Mouse (Mus musculus) stomach, postnatal 0 days (tissue): ENCODE results near the gene Galntl6. TPM values are rescaled to one million over a fixed set of nuclear protein-coding genes. Genes with fewer than 3 reads are reported as not detected.

Source experiments
- ATAC-seq: fragments of 200-750 bp; cut with Nextera tagmentation; 2 replicates; pipeline ENCODE4 v1.8.0; 2017; ENCODE audit not compliant: low FRiP score, low TSS enrichment
- DNase-seq: peaks from one replicate; pipeline ENCODE4 v3.0.0-alpha.2; 2016; ENCODE audit warnings: low spot score
- H3K27ac ChIP-seq: fragments of 300-500 bp; sonication (generic); replicated peaks from 2 replicates; pipeline ENCODE4 v1.5.1; 2014; ENCODE audit warnings: mild to moderate bottlenecking, control low read depth
- H3K27me3 ChIP-seq: fragments of 300-500 bp; sonication (generic); 2 replicates; pipeline ENCODE4 v1.6.1; 2014; ENCODE audit warnings: low read length; ENCODE audit not compliant: control insufficient read depth, insufficient read depth
- H3K36me3 ChIP-seq: fragments of 300-500 bp; sonication (generic); 2 replicates; pipeline ENCODE4 v1.6.1; 2014; ENCODE audit warnings: low read length, mixed read lengths; ENCODE audit not compliant: control insufficient read depth, insufficient read depth
- H3K4me1 ChIP-seq: fragments of 300-500 bp; sonication (generic); replicated peaks from 2 replicates; pipeline ENCODE4 v1.6.1; 2014; ENCODE audit warnings: antibody characterized with exemption; ENCODE audit not compliant: control insufficient read depth, insufficient read depth
- H3K4me2 ChIP-seq: fragments of 300-500 bp; sonication (generic); replicated peaks from 2 replicates; pipeline ENCODE4 v1.6.1; 2014; ENCODE audit warnings: low read depth, mild to moderate bottlenecking, control low read depth, moderate library complexity
- H3K4me3 ChIP-seq: fragments of 300-500 bp; sonication (generic); 2 replicates; pipeline ENCODE4 v1.5.1; 2014; ENCODE audit warnings: low read depth, low read length, control low read depth
- H3K9ac ChIP-seq: fragments of 300-500 bp; sonication (generic); 2 replicates; pipeline ENCODE4 v1.6.1; 2014; ENCODE audit warnings: mild to moderate bottlenecking, low read length, control low read depth, mixed read lengths
- H3K9me3 ChIP-seq: fragments of 300-500 bp; sonication (generic); 2 replicates; pipeline ENCODE4 v1.6.1; 2016; ENCODE audit warnings: low read length; ENCODE audit not compliant: control insufficient read depth
- CTCF ChIP-seq: IDR thresholded peaks from 2 replicates; pipeline ENCODE4 v1.5.1; 2016; ENCODE audit warnings: antibody characterized with exemption, low read depth, mild to moderate bottlenecking, moderate library complexity
- EP300 ChIP-seq: optimal IDR thresholded peaks from 2 replicates; pipeline ENCODE3; 2016; ENCODE audit warnings: antibody characterized with exemption
- WGBS: fragments of 180-500 bp; shearing (Covaris S2); extraction: QIAGEN DNeasy Blood & Tissue Kit; methylation state at CpG from one replicate; pipeline ENCODE4 v1.1.7; 2014; 5-methylcytosine and 5-hydroxymethylcytosine counted together
- polyA plus RNA-seq: library from polyadenylated mRNA; unstranded; fragments of >200 nt; fragmentation: Nextera tagmentation; extraction: Ambion mirVana; gene quantifications from 2 replicates; pipeline ENCODE4 v1.2.1, GENCODE M21; 2015

Gene Galntl6
- polyA plus RNA-seq, 1 experiment from 2014 or later: 3.8 TPM

GRCm38 (mm10) chr8:58912840-58913639 lies 600 bp upstream of the Galntl6 start:
- peak; percentile 35; the same call in 1 of the 2 replicates for ATAC-seq
- peak; percentile 20 for DNase-seq

DNA sequence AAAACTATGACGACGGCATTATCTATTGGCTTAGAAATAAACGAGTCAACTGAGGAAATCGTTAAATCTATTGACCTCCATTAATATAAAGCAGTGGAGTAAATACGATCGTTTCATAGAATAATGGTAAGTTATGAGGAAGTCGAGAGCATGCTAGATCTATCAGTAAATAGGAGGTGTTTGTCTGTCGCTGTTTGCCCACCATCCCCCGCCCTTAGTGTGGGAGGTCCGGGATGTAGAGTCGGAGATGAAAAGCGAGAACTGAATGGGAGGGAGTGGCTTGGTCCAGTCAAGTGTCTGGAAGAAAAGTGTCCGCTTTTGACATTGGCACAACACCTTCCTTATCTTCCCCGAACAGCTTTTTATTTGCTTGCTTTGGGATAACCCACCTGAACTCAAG lies 763 bp downstream of the Galntl6 start, which contains the start of gene BC030500:
Gene BC030500, plus strand, starts transcription at position 79 of the 400 bp plus-strand sequence.
- H3K27ac ChIP-seq: no peak within 1 kb of the TSS
- peak within 1 kb of the TSS; percentile 45 for H3K9ac ChIP-seq
- peak within 1 kb of the TSS; percentile 93 for H3K4me2 ChIP-seq
- H3K4me1 ChIP-seq: 0 out of 2 replicates have a peak, but pooled peaks cover 2% of the 10 kb centered on the region
- WGBS: 8% methylated on average over 14 of the region's 14 CpGs
- H3K4me3 ChIP-seq: peak within 1 kb of the TSS; percentile 48
- H3K9me3 ChIP-seq: no peaks in the 10 kb centered on the region
- ATAC-seq: no peak
- peak; percentile 16 for DNase-seq
- no peaks in the 10 kb centered on the region for H3K36me3 ChIP-seq
- H3K27me3 ChIP-seq: no peaks in the 10 kb centered on the region
- TF ChIP-seq CTCF: no peak

More at GRCm38 (mm10) chr8:58912840-58913639, 600 bp upstream of the Galntl6 start:
- TF ChIP-seq CTCF (no peak), EP300 (no peak)
- H3K27me3 ChIP-seq: no peaks in the 10 kb centered on the region
- H3K4me3 ChIP-seq: peak overlapping the region; percentile 48
- no peaks in the 10 kb centered on the region for H3K36me3 ChIP-seq
- H3K27ac ChIP-seq: no peak overlapping the region
- H3K4me1 ChIP-seq: 0 out of 2 replicates have a peak, but pooled peaks cover 2% of the 10 kb centered on the region
- peak overlapping the region; percentile 45 for H3K9ac ChIP-seq
- no peaks in the 10 kb centered on the region for H3K9me3 ChIP-seq
- 4% methylated on average over 30 of the region's 30 CpGs for WGBS
- H3K4me2 ChIP-seq: peak overlapping the region; percentile 93

DNA sequence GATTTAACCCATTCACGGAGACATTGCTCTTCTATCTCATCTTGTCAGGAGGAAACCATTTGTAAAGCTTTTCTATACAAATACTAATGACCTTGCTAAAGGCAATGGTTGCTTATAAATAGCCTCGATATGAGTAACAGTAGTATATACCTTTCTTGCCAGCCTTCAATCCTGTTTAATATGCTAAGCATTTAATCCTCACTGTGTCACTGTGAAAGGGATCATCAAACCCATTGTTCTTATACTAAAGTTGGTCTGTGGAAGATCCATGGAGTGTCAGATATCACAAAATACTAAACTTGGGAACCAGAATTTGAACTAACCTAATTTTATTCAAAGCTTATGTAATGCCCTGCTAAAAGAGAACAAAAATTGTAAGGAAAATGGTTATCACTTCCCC lies 8.0 kb downstream of the Galntl6 start:
- DNase-seq (no peak), ATAC-seq (no peak)
- no peak overlapping the region for H3K4me2 ChIP-seq
- no peak for TF ChIP-seq CTCF
- TF ChIP-seq EP300: no peak
- H3K9ac ChIP-seq: no peak overlapping the region
- WGBS: 37% methylated on average over 2 of the region's 2 CpGs
- H3K9me3 ChIP-seq: no peaks in the 10 kb centered on the region
- H3K4me3 ChIP-seq: no peak overlapping the region
- no peaks in the 10 kb centered on the region for H3K36me3 ChIP-seq
- H3K27me3 ChIP-seq: no peaks in the 10 kb centered on the region
- H3K27ac ChIP-seq: no peak overlapping the region
- no peaks in the 10 kb centered on the region for H3K4me1 ChIP-seq

GRCm38 (mm10) chr8:58895960-58896359 lies 16.5 kb downstream of the Galntl6 start:
- no peaks in the 10 kb centered on the region for H3K9me3 ChIP-seq
- H3K36me3 ChIP-seq: no peaks in the 10 kb centered on the region
- no peak overlapping the region for H3K27ac ChIP-seq
- H3K9ac ChIP-seq: no peak overlapping the region
- no peaks in the 10 kb centered on the region for H3K27me3 ChIP-seq
- WGBS: 57% methylated on average over 6 of the region's 6 CpGs
- H3K4me2 ChIP-seq: no peak overlapping the region
- H3K4me3 ChIP-seq: no peak overlapping the region
- ATAC-seq (no peak), DNase-seq (no peak)
- H3K4me1 ChIP-seq: no peaks in the 10 kb centered on the region
- TF ChIP-seq EP300: no peak
- TF ChIP-seq CTCF: no peak

- Histone ChIP-seq H3K27me3 (no peaks in the 10 kb centered on the region), H3K27ac (no peak overlapping the region), H3K4me3 (no peak overlapping the region), H3K9me3 (no peaks in the 10 kb centered on the region), H3K4me1 (no peaks in the 10 kb centered on the region), H3K4me2 (no peak overlapping the region), H3K9ac (no peak overlapping the region), H3K36me3 (no peaks in the 10 kb centered on the region)
- DNase-seq (no peak), ATAC-seq (no peak)
- 81% methylated on average over 3 of the region's 3 CpGs for WGBS
- no peak for TF ChIP-seq EP300
- TF ChIP-seq CTCF: no peak
Measured at GRCm38 (mm10) chr8:58890591-58890990, 21.8 kb downstream of the Galntl6 start.

- Histone ChIP-seq H3K36me3 (no peaks in the 10 kb centered on the region), H3K9ac (no peak overlapping the region), H3K9me3 (no peaks in the 10 kb centered on the region), H3K4me1 (no peaks in the 10 kb centered on the region), H3K27ac (no peak overlapping the region), H3K4me3 (no peak overlapping the region), H3K4me2 (no peak overlapping the region), H3K27me3 (no peaks in the 10 kb centered on the region)
- 3% methylated on average over 1 of the region's 1 CpGs for WGBS
- TF ChIP-seq EP300 (no peak), CTCF (peak; percentile 65)
- DNase-seq: no peak
- ATAC-seq: no peak
Measured at GRCm38 (mm10) chr8:58886405-58886804, 26.0 kb downstream of the Galntl6 start.
